Comparison of ENCODE assay signal across 21 mouse cellular contexts in genomic region chr16:21595539-21595938, GRCm38 (mm10).
DNase-seq lines count a peak whose midpoint lies in the region; ATAC-seq and TF ChIP-seq lines count a peak whose summit lies in the region.
"Had no signal": no experiment of that assay in that cellular context is flagged by ENCODE, and none has a peak within 500 bp of the region (broad histone marks: within the 10 kb centered on the region; RNA-seq: fewer than 3 reads in every experiment).

No protein-coding gene starts in this region.

- no peak overlapping the region for H3K4me3 ChIP-seq in embryonic fibroblast, embryonic 13.5 days (ENCODE audit: insufficient read depth, low read length)
- H3K4me3 ChIP-seq: embryonic facial prominence, embryonic 15.5 days; forebrain, embryonic 12.5 days; gastrocnemius, adult 2 months; heart, embryonic 12.5 days; hindbrain, embryonic 15.5 days had no signal

- DNase-seq in frontal cortex, postnatal 36 days (ENCODE audit: low spot score in 2 of 2), result no peak
- peak; percentile 52 for DNase-seq in right cerebral cortex, adult 18-20 months
- DNase-seq in right cerebral cortex, postnatal 25 days, result no peak
- no peak for DNase-seq in spleen, adult 18-20 months
- DNase-seq in embryo, embryonic 10 days (ENCODE audit: low spot score), result no peak
- DNase-seq: adrenal gland, adult 2 months; adrenal gland, postnatal 25 days; cerebellum, adult 11 months; cerebellum, adult 8-10 months; cerebellum, postnatal 14 days; gastrocnemius, adult 2 months; gastrocnemius, postnatal 36 days; heart, adult 18-20 months had no signal

- peaks cover 9% of the 10 kb centered on the region for H3K4me1 ChIP-seq in embryonic fibroblast, embryonic 13.5 days (ENCODE audit: control insufficient read depth, insufficient read depth, low read length)
- H3K4me1 ChIP-seq: embryonic facial prominence, embryonic 15.5 days; forebrain, embryonic 12.5 days; hindbrain, embryonic 15.5 days had no signal

- peak overlapping the region; percentile 53 for H3K27ac ChIP-seq in embryonic fibroblast, embryonic 13.5 days (ENCODE audit: insufficient read depth, low read length)
- H3K27ac ChIP-seq: embryonic facial prominence, embryonic 15.5 days; forebrain, embryonic 12.5 days; gastrocnemius, adult 2 months; hindbrain, embryonic 15.5 days had no signal

- no peak for TF ChIP-seq POLR2A in embryonic fibroblast, embryonic 13.5 days (IDR thresholded peaks at IDR 0.05; ENCODE audit: low read depth, low read length)

- TF ChIP-seq CTCF in embryonic fibroblast, embryonic 13.5 days (IDR thresholded peaks at IDR 0.05; ENCODE audit: borderline replicate concordance, insufficient read depth, low read length), result no peak

- peak; percentile 83 for ATAC-seq in frontal cortex, adult (ENCODE audit: low TSS enrichment)
- ATAC-seq: forebrain, embryonic 16.5 days; intestine, embryonic 16.5 days had no signal
